Mouse (Mus musculus) cerebellum, adult 2 months (tissue): ENCODE measurements around the gene Comt. TPM values are rescaled to one million over a fixed set of nuclear protein-coding genes. Genes with fewer than 3 reads are reported as not detected.

ENCODE experiments used
- DNase-seq, 2 experiments: peaks; one replicate each; pipeline ENCODE4 v3.0.0; 2021
- H3K27ac ChIP-seq: fragments of 200-500 bp; 2 replicates; pipeline ENCODE4 v1.5.1; 2012; ENCODE audit warnings: low read length, control low read depth, inconsistent platforms; ENCODE audit not compliant: insufficient read depth
- H3K27me3 ChIP-seq: fragments of 200-500 bp; 2 replicates; pipeline ENCODE4 v1.6.1; 2012; ENCODE audit warnings: inconsistent platforms, mild to moderate bottlenecking, low read length, moderate library complexity; ENCODE audit not compliant: control insufficient read depth, insufficient read depth
- H3K4me1 ChIP-seq: fragments of 200-500 bp; 2 replicates; pipeline ENCODE4 v1.6.1; 2011; ENCODE audit warnings: low read length; ENCODE audit not compliant: control insufficient read depth, insufficient read depth
- H3K4me3 ChIP-seq: fragments of 200-500 bp; replicated peaks from 2 replicates; pipeline ENCODE3; 2011; ENCODE audit warnings: mild to moderate bottlenecking, low read depth, low read length, control low read depth; ENCODE audit not compliant: insufficient read depth
- CTCF ChIP-seq: fragments of 200-500 bp; IDR thresholded peaks from 2 replicates; pipeline ENCODE4 v1.5.1; 2011; ENCODE audit warnings: low read depth, mild to moderate bottlenecking, control low read depth, low read length, moderate library complexity, borderline replicate concordance; ENCODE audit not compliant: insufficient read depth
- POLR2A ChIP-seq: fragments of 200-500 bp; IDR thresholded peaks from 2 replicates; pipeline ENCODE4 v1.6.1; 2011; ENCODE audit warnings: low read length, control low read depth, borderline replicate concordance; ENCODE audit not compliant: insufficient read depth
- WGBS: fragments of 180-500 bp; shearing (Covaris S2); methylation state at CpG from one replicate; pipeline ENCODE4 v1.1.7; 2018; 5-methylcytosine and 5-hydroxymethylcytosine counted together
- polyA plus RNA-seq: library from polyadenylated mRNA; depleted of rRNA; stranded (reverse); fragments of >200 nt; gene quantifications from 2 replicates; pipeline ENCODE4 v1.2.3, GENCODE M21; 2012

Comt gene
- polyA plus RNA-seq, 1 experiment = 145 TPM

DNA sequence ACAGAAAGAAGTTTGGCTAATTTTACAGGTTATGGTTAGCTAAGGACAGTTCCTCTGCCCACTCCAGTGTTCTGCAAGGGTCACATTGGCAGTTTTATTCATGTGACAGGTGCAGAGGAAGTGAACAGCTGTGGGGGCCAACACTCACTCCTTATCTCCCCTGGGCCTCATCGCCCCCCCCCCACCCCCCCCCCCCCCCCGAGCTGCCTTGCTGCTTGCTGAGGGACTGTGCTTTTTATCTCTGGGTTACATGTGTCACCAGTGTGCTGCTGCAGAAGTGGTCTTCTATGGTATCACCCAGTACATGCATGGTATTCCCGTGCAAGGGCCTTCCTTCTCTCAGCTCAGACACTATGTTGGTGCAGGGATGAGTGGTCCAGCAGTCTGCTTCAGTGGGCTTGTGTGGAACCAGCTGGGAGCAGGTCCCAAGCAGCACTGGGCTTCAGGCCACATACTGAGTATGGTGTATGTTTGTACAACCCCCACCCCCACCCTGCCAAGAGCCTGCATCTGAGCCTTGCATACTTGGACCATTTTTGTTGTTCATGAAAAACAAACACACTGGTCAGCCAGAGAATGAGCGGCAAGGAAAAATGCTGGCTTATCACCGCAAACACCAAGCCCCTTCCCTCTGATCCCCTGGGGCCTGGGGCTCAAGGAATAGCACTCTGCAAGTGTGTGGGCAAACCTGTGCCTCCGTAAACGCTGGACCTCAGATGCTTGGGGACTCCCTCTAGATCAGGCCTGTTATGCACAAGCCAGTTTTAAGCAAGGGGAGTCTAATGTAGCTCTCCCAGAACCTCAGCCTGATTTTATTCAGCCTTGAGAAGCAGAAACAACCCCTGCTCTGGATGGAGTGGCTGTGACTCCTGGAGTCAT, 38.7 kb downstream of the Comt start:
- Histone ChIP-seq H3K4me3 (no peak overlapping the region), H3K4me1 (peaks cover 33% of the 10 kb centered on the region), H3K27ac (no peak overlapping the region), H3K27me3 (no peaks in the 10 kb centered on the region)
- no peak for TF ChIP-seq CTCF
- no peak for TF ChIP-seq POLR2A
- WGBS = 66% methylated on average over 5 of the region's 7 CpGs
- no peak for DNase-seq

DNA sequence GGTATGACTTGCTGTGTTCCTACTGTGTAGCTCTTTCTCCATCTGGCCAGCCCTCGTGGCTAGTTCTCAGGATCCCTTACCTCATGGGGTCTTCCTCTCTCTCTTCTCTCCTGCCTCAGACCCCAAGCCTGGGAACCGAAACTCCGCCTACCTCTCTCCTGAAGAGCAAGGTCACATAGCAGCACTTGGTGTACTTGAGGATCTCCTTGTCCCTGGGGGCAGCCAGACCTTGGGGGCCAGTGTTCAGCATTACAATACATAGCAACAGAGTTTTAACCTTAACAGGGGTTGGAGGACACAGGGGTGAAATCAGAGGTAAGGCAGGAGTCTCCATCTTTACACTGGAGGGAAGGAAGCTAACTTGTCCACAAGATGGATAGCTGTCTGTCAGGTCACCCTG, 39.7 kb downstream of the Comt start:
- Histone ChIP-seq H3K27me3 (no peaks in the 10 kb centered on the region), H3K4me3 (no peak overlapping the region), H3K4me1 (peaks cover 33% of the 10 kb centered on the region), H3K27ac (no peak overlapping the region)
- DNase-seq = no peak
- WGBS = 56% methylated on average over 3 of the region's 3 CpGs
- TF ChIP-seq POLR2A (no peak), CTCF (no peak)

DNA sequence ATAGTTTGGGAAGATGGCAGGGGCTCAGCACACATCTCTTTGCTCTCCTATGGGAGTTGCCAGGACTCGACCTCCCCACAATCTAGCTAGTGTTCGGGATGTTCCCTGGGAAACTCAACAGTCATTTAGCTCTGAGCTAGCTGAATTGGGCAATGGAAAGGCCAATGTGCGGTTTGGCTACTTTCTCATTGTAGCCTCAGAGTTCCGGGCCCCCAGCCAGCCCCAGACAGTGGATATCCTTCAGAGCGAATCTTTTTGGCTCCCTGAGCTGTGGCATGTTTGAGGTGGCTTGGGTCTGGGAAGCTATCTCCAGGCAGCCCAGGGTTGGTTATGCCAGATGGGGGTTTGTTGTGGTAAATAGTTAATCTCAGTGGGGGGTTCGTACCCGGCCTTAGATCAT, 40.2 kb downstream of the Comt start:
- Histone ChIP-seq H3K4me3 (no peak overlapping the region), H3K4me1 (peaks cover 33% of the 10 kb centered on the region), H3K27me3 (no peaks in the 10 kb centered on the region), H3K27ac (no peak overlapping the region)
- DNase-seq = peak; percentile 40 to 60
- 17% methylated on average over 7 of the region's 7 CpGs for whole genome bisulfite sequencing
- TF ChIP-seq POLR2A = no peak
- no peak for TF ChIP-seq CTCF

DNA sequence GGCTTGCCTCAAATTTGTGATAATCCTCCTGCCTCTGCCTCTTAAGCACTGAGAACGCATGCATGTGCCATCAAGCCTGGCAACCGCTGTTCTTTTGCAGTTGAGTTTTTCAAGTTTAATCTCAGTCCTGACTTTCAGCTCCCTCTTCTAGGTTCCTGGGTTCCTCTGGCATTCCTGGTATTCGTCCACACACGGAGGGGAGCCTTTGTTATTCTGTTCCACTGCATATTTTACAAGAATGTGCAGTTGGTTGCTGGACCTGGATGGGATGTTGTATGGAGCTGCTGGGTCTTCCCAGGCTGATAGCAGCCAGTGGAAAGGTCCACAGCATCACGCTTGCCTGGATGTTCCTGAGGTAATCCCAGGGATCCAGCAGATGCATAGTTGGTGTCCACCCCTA, 41.2 kb downstream of the Comt start:
- no peak overlapping the region for H3K4me3 ChIP-seq
- H3K27ac ChIP-seq = no peak overlapping the region
- no peak for TF ChIP-seq CTCF
- no peak for TF ChIP-seq POLR2A
- no peaks in the 10 kb centered on the region for H3K27me3 ChIP-seq
- no peak for DNase-seq
- WGBS = 87% methylated on average over 5 of the region's 5 CpGs
- H3K4me1 ChIP-seq = peaks cover 43% of the 10 kb centered on the region

DNA sequence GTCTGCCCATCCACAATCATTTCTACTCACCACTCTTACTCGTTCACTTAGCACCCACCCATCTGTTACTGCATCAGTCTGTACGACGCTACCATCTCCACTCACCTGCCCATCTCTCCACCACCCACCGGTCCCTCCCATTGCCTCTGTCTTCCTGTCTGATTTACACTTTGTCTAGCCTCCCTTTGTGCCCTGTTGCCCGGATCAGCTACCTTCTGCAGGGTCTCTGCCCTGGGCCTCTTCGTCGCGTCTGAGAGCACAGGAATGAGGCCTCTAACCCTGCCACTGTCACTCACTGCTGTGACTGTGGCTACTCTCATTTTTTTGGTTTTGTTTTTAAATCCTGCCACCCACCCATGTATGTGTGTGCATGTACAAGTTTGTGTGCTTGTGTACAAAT, 42.0 kb downstream of the Comt start:
- 86% methylated on average over 8 of the region's 8 CpGs for WGBS
- Histone ChIP-seq H3K4me3 (no peak overlapping the region), H3K27me3 (no peaks in the 10 kb centered on the region), H3K4me1 (peaks cover 43% of the 10 kb centered on the region), H3K27ac (no peak overlapping the region)
- DNase-seq = no peak
- TF ChIP-seq POLR2A (no peak), CTCF (no peak)

DNA sequence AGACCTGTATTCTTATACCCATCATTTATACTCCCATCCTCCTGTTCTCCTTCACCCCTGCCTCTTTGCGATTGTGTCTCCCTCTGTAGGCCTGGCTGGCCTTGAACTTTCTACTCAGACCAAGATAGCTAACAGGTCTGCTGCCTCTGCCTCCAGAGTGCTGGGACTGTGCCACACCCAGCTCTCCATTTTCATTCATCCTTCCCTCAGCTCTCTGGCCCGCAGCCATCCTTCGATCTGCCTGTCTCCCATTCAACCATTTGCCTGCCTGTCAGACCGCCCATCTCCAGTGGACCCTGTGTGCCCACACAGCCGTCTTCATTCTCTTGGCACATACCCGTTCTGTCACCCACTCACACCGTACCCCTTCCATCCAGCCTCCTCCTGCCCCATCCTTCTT, 42.4 kb downstream of the Comt start:
- Histone ChIP-seq H3K4me1 (peaks cover 43% of the 10 kb centered on the region), H3K27ac (no peak overlapping the region; the same call in 1 of the 2 replicates), H3K4me3 (no peak overlapping the region), H3K27me3 (no peaks in the 10 kb centered on the region)
- no peak for DNase-seq
- WGBS = 68% methylated on average over 7 of the region's 7 CpGs
- TF ChIP-seq POLR2A = no peak
- TF ChIP-seq CTCF = no peak

DNA sequence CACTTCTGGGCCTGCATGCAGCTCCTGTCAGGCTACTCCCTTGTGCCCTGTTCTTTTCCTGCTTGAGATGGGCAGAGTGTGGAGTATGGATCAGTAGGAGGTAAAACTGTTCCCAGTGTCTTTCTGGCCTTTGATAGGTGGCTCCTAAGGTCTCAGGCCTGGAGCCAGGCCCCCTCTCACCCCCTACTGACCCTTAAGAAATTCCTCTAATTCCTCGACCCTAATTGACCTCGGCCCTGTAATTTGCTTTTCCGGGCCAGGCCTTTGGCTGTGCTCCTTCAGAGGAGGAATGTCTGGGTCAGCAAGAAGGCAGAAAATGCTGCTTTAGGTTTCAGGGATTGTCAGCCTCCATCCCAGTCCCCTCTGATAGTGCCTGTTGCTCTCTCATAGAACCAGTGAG, 42.9 kb downstream of the Comt start:
- H3K27ac ChIP-seq = 0 out of 2 replicates have a peak overlapping the region, but pooled peaks have one; percentile 9
- no peaks in the 10 kb centered on the region for H3K27me3 ChIP-seq
- 61% methylated on average over 3 of the region's 3 CpGs for WGBS
- TF ChIP-seq CTCF (no peak), POLR2A (no peak)
- no peak for DNase-seq
- no peak overlapping the region for H3K4me3 ChIP-seq
- peaks cover 43% of the 10 kb centered on the region for H3K4me1 ChIP-seq
